Mouse (Mus musculus): ENCODE data around the gene Htr1d. TPM values are rescaled to one million over a fixed set of nuclear protein-coding genes. Genes with fewer than 3 reads are reported as not detected.
A peak's percentile ranks its signal among the peaks of the same experiment; 100 is the strongest.

The Htr1d gene
- polyA plus RNA-seq (2012; fragmentation: generic; extraction: Trizol): 0.06 TPM
- long read RNA-seq, experiment 1: 0 reads
- long read RNA-seq, experiment 2: 0 reads

DNA sequence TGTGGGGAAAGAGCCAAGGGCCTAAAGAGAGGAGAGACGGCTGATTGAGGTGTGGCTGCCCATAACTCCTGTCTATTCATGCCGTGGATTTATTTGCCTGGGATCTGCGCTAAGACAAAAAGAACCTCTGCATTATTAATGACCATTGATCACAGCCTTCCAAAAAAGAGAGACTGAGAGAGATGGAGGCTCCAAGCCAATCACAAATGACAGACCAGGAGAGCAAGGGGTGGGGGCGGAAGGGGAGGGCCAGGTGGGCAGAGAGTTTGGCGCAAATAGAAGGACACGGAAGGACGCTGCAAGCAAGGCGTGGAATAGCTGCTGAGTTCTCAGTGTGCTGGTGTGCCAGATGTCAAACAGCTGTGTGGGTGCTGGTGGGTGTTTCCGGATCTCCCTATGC is at the start of gene Htr1d:
Htr1d (plus strand) TSS at position 301 of the 400 bp plus-strand sequence.
- Histone ChIP-seq H3K79me3 (ENCODE audit: low read depth) (no peaks in the 10 kb centered on the region), H3K4me3 (ENCODE audit: insufficient read depth, poor library complexity, severe bottlenecking) (no peak within 1 kb of the TSS), H3K79me2 (ENCODE audit: control insufficient read depth, insufficient read depth) (no peaks in the 10 kb centered on the region), H3K36me3 (ENCODE audit: control insufficient read depth, insufficient read depth) (no peaks in the 10 kb centered on the region), H3ac (ENCODE audit: control insufficient read depth, insufficient read length, low read depth) (peak within 1 kb of the TSS; percentile 70), H3K27me3 (ENCODE audit: control insufficient read depth, insufficient read depth, insufficient read length) (peaks cover 20% of the 10 kb centered on the region)
- no peak for TF ChIP-seq MYOD1 (IDR thresholded peaks at IDR 0.05; ENCODE audit: control insufficient read depth, insufficient read length, low read depth)
- no peak for TF ChIP-seq CTCF (IDR thresholded peaks at IDR 0.05; ENCODE audit: control insufficient read depth, insufficient read depth, insufficient read length)
- TF ChIP-seq FOSL1 (IDR thresholded peaks at IDR 0.05; ENCODE audit: insufficient read depth, low read length, poor library complexity, severe bottlenecking): no peak
- no peak for TF ChIP-seq CEBPB (IDR thresholded peaks at IDR 0.05; ENCODE audit: low read depth)

GRCm38 (mm10) chr4:136377001-136377400 is 46.3 kb upstream of the Htr1d start:
- Histone ChIP-seq H3K4me3 (ENCODE audit: insufficient read depth, poor library complexity, severe bottlenecking) (no peak overlapping the region), H3K79me2 (ENCODE audit: control insufficient read depth, insufficient read depth) (no peaks in the 10 kb centered on the region), H3K27me3 (ENCODE audit: control insufficient read depth, insufficient read depth, insufficient read length) (peaks cover 3% of the 10 kb centered on the region), H3K79me3 (ENCODE audit: low read depth) (no peaks in the 10 kb centered on the region), H3K36me3 (ENCODE audit: control insufficient read depth, insufficient read depth) (no peaks in the 10 kb centered on the region), H3ac (ENCODE audit: control insufficient read depth, insufficient read length, low read depth) (no peak overlapping the region)
- TF ChIP-seq CEBPB (IDR thresholded peaks at IDR 0.05; ENCODE audit: low read depth): no peak
- no peak for TF ChIP-seq MAX (IDR thresholded peaks at IDR 0.05)
- TF ChIP-seq USF1 (IDR thresholded peaks at IDR 0.05; ENCODE audit: low read depth): no peak
- no peak for TF ChIP-seq FOSL1 (IDR thresholded peaks at IDR 0.05; ENCODE audit: insufficient read depth, low read length, poor library complexity, severe bottlenecking)
- TF ChIP-seq MYOG (IDR thresholded peaks at IDR 0.05; ENCODE audit: control insufficient read depth, extremely low read depth, insufficient read length): no peak
- no peak for TF ChIP-seq CTCF (IDR thresholded peaks at IDR 0.05; ENCODE audit: control insufficient read depth, insufficient read depth, insufficient read length)

DNA sequence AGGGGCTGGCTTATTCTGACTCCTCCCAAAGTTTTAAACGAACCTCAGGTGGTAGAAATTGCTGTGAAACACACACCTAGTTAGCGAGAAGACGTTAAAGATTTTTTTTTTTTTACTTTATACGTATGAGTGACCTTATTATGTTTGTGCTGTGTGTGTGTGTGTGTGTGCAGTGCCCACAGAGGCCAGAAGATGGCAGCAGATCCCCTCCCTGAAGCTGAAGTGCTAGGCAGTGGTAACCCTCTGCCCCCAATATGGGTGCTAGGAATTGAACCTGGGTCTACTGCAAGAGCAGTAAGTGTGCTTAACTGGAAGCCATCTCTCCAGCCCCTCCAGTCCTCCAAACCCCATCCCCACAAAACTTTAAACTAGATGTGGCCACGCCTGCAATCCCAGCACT is 40.3 kb upstream of the Htr1d start:
- TF ChIP-seq FOSL1 (IDR thresholded peaks at IDR 0.05; ENCODE audit: insufficient read depth, low read length, poor library complexity, severe bottlenecking) (no peak), MAX (IDR thresholded peaks at IDR 0.05) (no peak), MYOG (IDR thresholded peaks at IDR 0.05; ENCODE audit: control insufficient read depth, extremely low read depth, insufficient read length) (no peak), MYOD1 (IDR thresholded peaks at IDR 0.05; ENCODE audit: control insufficient read depth, insufficient read length, low read depth) (no peak)

GRCm38 (mm10) chr4:136383839-136384238 is 39.5 kb upstream of the Htr1d start:
- Histone ChIP-seq H3K27me3 (ENCODE audit: control insufficient read depth, insufficient read depth, insufficient read length) (peaks cover 5% of the 10 kb centered on the region), H3K36me3 (ENCODE audit: control insufficient read depth, insufficient read depth) (no peaks in the 10 kb centered on the region), H3ac (ENCODE audit: control insufficient read depth, insufficient read length, low read depth) (no peak overlapping the region), H3K4me3 (ENCODE audit: insufficient read depth, poor library complexity, severe bottlenecking) (no peak overlapping the region), H3K79me2 (ENCODE audit: control insufficient read depth, insufficient read depth) (no peaks in the 10 kb centered on the region), H3K79me3 (ENCODE audit: low read depth) (no peaks in the 10 kb centered on the region)
- TF ChIP-seq MAX (IDR thresholded peaks at IDR 0.05) (no peak), USF1 (IDR thresholded peaks at IDR 0.05; ENCODE audit: low read depth) (no peak), MYOG (IDR thresholded peaks at IDR 0.05; ENCODE audit: control insufficient read depth, extremely low read depth, insufficient read length) (no peak), CTCF (IDR thresholded peaks at IDR 0.05; ENCODE audit: control insufficient read depth, insufficient read depth, insufficient read length) (no peak), MYOD1 (IDR thresholded peaks at IDR 0.05; ENCODE audit: control insufficient read depth, insufficient read length, low read depth) (no peak), CEBPB (IDR thresholded peaks at IDR 0.05; ENCODE audit: low read depth) (no peak), FOSL1 (IDR thresholded peaks at IDR 0.05; ENCODE audit: insufficient read depth, low read length, poor library complexity, severe bottlenecking) (no peak)

More for the DNA sequence above, 40.3 kb upstream of the Htr1d start:
- peaks cover 5% of the 10 kb centered on the region for H3K27me3 ChIP-seq (ENCODE audit: control insufficient read depth, insufficient read depth, insufficient read length)
- H3K4me3 ChIP-seq (ENCODE audit: insufficient read depth, poor library complexity, severe bottlenecking): no peak overlapping the region
- no peaks in the 10 kb centered on the region for H3K79me2 ChIP-seq (ENCODE audit: control insufficient read depth, insufficient read depth)
- H3K79me3 ChIP-seq (ENCODE audit: low read depth): no peaks in the 10 kb centered on the region
- H3K36me3 ChIP-seq (ENCODE audit: control insufficient read depth, insufficient read depth): no peaks in the 10 kb centered on the region
- H3ac ChIP-seq (ENCODE audit: control insufficient read depth, insufficient read length, low read depth): no peak overlapping the region

DNA sequence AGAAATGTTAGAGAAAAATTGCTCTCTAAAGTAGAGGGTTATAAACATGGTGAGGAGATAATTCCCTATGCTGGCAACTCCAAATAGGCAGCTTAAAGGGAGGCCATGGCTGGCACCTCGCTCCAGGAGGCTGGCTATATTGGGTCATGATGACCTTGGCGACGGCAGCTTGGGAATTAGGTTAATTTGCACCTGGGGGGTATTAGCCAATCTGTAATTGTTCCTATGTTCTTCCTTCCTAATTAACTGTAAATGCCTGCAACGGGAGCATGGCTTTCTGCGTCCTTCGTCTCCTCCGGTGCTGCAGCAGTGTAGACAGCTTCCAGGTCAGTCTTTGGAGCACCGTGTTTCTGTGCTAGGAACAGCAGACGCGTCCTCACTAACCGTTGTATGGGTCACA is 36.1 kb upstream of the Htr1d start:
- H3K79me3 ChIP-seq (ENCODE audit: low read depth): no peaks in the 10 kb centered on the region
- no peaks in the 10 kb centered on the region for H3K79me2 ChIP-seq (ENCODE audit: control insufficient read depth, insufficient read depth)
- H3K27me3 ChIP-seq (ENCODE audit: control insufficient read depth, insufficient read depth, insufficient read length): peaks cover 16% of the 10 kb centered on the region
- H3K4me3 ChIP-seq (ENCODE audit: insufficient read depth, poor library complexity, severe bottlenecking): no peak overlapping the region
- TF ChIP-seq MYOD1 (IDR thresholded peaks at IDR 0.05; ENCODE audit: control insufficient read depth, insufficient read length, low read depth): no peak
- H3K36me3 ChIP-seq (ENCODE audit: control insufficient read depth, insufficient read depth): no peaks in the 10 kb centered on the region
- no peak overlapping the region for H3ac ChIP-seq (ENCODE audit: control insufficient read depth, insufficient read length, low read depth)

DNA sequence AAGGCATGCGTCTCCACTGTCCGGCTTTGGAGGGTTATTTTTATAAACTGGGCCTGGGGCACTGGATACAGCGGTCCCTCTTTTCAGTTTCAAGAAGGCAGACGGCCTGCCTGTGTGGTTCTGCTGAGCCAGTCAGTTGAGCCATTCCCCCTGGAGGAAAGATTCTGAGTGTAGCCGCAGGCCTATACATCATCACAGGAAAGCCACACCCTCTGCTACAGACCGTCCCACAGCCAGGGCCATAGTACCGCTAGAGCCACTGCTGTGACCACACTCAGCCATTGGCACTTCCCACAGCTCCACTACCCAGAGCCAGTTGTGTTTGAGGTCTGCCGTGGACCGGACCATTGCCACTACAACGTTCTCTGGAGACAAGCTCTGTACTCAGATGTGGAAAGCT is 21.5 kb upstream of the Htr1d start:
- no peaks in the 10 kb centered on the region for H3K79me2 ChIP-seq (ENCODE audit: control insufficient read depth, insufficient read depth)
- H3ac ChIP-seq (ENCODE audit: control insufficient read depth, insufficient read length, low read depth): no peak overlapping the region
- no peak for TF ChIP-seq USF1 (IDR thresholded peaks at IDR 0.05; ENCODE audit: low read depth)
- no peak for TF ChIP-seq MYOD1 (IDR thresholded peaks at IDR 0.05; ENCODE audit: control insufficient read depth, insufficient read length, low read depth)
- TF ChIP-seq CEBPB (IDR thresholded peaks at IDR 0.05; ENCODE audit: low read depth): no peak
- no peak for TF ChIP-seq FOSL1 (IDR thresholded peaks at IDR 0.05; ENCODE audit: insufficient read depth, low read length, poor library complexity, severe bottlenecking)
- no peak for TF ChIP-seq MAX (IDR thresholded peaks at IDR 0.05)
- H3K79me3 ChIP-seq (ENCODE audit: low read depth): no peaks in the 10 kb centered on the region
- H3K36me3 ChIP-seq (ENCODE audit: control insufficient read depth, insufficient read depth): no peaks in the 10 kb centered on the region
- no peak overlapping the region for H3K4me3 ChIP-seq (ENCODE audit: insufficient read depth, poor library complexity, severe bottlenecking)
- peaks cover 4% of the 10 kb centered on the region for H3K27me3 ChIP-seq (ENCODE audit: control insufficient read depth, insufficient read depth, insufficient read length)
